Mouse (Mus musculus) CD8-positive naive resting alpha-beta T cell, adult 2 months (primary cell): ENCODE results near the gene Tnik.

Experiments
- DNase-seq, 2 experiments: peaks; one replicate each; pipeline ENCODE4 v3.0.0; 2022; ENCODE audit warnings: low read depth in 2 of 2, low spot score in 2 of 2

Tnik gene

DNA sequence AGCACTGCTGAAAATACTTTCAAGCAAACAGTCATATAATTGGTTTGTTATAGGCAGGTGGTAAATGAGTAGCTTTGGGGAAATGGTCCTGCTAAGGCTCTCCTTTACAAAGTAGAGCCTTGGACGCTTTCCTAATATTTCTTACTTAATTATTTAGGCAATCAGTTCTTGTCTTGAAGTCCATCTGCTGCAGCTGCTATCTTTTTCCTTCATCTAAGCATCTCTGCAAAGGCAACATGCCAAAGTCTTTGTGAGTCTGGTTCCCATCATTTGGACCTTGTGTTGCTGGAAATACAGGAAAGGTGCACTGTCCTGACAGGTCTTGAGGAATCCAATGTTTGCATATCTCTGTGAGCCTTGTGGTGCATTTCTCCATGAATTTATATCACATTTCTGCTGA is 82.9 kb downstream of the Tnik start:
- DNase-seq = no peak

DNA sequence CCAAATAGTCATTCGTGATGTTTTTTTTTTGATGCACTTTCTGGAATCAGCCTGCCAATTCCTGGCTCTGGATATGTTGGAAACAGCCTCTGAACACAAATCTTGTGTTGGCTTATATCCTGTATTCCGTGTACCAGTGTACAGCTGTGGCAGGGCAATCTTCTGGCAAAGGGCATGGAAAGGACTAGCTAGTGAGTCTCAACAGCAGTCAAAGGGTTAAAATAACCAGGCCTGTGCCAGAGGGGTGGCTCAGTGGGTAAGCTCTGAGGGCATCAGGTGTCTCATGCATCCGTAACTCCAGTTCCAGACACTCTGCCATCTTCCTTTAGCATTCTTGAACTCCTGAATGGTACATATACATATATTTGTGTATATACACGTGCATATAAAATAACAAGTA is 83.5 kb downstream of the Tnik start:
- no peak for DNase-seq

- no peak for DNase-seq
Measured at GRCm38 (mm10) chr3:28348746-28349145, 85.7 kb downstream of the Tnik start.

DNA sequence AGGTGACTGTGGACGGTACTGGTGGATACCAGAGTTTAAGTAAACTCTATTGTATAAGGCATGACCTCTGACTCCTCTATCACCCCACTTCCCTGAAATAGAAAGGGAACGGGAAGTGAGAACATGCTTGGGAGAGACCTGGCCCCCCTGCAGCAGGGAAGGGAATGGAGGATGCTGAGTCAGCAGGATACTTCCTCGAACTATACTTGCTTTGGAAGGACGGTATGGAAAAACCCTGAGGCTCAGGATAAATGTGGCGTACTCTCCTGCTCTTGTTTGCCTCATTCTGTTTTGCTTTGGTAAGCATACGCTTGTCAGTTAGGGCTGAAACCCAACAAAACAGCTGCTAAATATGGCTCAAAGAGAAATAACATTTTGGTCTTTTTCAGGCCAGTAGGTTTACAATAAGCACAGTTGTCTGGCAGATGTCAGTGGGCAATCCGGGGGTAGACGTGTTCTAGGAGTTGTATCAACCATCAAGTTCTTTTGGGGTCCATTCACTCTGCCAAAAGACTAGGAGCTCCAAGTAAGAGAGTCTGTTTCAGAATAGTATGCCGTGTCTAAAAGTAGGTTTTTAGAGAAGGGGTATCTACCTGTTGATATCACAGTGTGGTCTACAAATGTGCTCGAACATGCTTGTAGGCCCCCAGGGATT is 87.3 kb downstream of the Tnik start:
- DNase-seq = no peak

DNA sequence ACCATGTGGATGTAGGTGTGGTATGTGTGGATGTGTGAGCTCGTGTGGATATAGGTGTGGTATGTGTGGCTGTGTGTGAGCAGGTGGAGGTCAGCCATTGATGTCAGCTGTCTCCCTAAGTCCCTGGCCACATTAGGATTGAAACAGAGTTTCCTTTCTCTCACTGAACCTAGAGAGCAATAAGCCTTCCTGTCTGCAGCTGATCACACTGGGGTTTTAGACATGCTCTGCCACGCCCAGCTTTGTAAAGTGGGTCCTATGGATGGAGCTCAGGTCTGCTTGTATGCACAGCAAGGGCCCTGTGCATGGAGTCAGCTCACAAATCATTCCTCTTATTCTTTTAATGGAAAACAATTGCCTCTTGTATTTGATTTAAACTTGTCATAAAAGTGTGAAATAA is 95.4 kb downstream of the Tnik start:
- DNase-seq = no peak

DNA sequence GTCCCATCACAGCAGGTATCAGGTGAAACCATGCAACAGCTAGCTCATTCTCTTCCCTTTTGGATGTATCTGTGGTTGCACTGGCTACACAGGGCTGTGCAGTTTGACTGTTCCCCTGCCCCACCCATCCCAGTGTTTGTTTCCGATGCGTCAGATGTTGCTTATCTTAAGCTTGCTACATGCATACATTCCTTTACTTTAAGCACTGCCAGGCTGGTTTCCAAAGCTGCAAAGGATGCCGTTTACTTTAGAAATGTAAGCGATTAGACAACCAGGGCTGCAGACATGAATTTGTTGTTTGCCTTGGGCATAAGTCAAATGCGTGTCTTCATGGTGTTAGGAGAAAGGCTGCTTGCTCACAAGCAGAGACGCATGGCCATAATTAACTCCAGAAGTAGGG is 96.1 kb downstream of the Tnik start:
- no peak for DNase-seq

DNA sequence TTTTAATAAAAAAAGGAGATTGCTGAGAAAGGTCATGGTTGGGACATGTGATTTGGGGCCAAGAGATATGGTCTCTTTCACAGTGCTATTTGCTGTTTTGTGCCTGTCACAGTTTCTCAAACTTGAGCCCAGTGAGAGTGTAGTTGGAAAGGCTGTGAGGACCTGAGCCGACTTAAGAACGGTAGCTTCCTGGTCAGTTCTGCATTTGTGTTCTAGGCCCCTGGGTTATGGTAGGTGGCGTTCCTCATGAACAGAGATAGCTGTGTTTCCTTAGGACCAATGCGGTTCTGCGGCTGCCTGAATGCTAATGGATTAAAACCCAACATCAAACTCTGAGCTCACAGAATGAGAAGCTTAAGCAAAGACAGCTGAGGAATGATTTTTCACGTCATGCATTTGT is 98.0 kb downstream of the Tnik start:
- DNase-seq = no peak

GRCm38 (mm10) chr3:28363441-28364125 is 100.6 kb downstream of the Tnik start:
- DNase-seq = no peak

DNA sequence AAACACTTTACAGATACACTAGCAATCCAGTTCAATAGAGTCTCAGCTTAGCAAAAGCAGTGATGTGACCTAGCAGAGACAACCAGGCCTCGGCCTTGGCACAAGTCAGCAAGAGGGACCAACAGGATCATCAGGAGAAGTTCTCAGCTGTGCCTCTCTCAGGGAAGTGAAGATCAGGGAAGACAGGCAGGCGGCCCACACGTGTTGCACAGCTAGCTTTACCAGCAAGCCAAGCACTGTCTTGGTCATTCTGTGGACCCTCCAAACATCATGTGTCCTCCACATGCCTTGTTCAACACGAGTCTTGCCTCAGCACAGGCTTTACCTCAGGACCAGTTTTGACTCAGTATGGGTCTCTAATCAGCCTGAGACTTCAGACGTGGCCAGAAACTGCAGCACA is 105.7 kb downstream of the Tnik start:
- no peak for DNase-seq

DNA sequence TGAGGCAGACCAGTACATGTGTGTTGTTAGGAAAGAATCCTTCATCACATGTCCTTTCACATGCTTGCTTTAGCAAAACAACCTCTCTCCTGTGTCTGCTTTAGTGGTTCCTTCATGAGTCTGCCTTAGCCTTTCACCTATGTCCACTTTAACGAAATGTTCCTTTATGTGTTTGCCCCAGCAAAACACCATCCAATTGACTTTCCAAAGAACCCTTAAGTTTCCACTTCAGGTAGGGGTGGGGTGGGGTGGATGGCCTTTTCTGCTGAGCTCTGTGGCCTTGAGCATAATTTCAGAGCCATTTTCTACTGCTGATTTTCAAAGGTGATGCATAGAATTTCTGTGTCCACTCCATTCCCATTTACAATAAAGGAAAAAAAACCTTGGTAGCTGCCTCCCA is 106.3 kb downstream of the Tnik start:
- DNase-seq = no peak

DNA sequence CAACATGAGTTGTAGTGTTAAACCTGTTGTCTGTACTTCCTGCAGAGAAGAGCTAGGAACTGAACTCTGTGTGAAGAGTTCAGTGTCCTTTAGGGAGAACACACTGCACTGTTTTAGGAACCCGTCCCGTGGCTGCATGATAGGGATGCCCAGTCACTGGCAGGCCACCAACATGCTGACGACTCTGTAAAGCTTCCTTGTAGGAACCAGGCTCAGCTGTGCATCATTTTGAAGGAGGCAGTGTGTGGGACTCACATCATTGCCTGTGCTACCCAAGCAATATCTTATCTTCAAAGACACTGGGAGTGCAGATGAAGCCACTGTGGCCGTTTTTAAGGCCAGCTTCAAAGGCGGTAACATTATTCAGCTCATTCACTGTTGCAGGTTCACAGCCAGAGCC is 106.7 kb downstream of the Tnik start:
- DNase-seq = no peak

GRCm38 (mm10) chr3:28371583-28371982 is 108.6 kb downstream of the Tnik start:
- no peak for DNase-seq

DNA sequence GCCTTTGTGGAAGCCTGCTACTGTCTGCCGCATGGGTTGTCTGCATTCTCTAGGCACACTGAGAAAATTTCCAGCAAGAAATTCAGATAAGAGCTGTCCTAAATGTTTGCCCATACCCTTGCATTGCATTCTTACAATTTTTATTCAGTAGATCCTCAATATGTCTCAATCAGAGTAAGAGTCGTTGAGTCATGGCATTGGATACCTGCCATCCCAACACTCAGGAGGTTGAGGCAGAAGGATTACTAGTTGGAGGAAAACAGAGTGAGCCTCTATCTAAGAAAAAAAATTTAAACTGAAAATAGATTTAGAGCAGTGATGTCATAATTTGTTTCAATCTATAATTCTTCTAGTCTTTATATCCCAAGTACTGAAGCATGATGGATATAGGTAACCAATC is 109.4 kb downstream of the Tnik start:
- no peak for DNase-seq

- DNase-seq = no peak
Measured at GRCm38 (mm10) chr3:28374738-28375510, 111.9 kb downstream of the Tnik start.

GRCm38 (mm10) chr3:28380224-28380623 is 117.2 kb downstream of the Tnik start:
- DNase-seq = no peak

DNA sequence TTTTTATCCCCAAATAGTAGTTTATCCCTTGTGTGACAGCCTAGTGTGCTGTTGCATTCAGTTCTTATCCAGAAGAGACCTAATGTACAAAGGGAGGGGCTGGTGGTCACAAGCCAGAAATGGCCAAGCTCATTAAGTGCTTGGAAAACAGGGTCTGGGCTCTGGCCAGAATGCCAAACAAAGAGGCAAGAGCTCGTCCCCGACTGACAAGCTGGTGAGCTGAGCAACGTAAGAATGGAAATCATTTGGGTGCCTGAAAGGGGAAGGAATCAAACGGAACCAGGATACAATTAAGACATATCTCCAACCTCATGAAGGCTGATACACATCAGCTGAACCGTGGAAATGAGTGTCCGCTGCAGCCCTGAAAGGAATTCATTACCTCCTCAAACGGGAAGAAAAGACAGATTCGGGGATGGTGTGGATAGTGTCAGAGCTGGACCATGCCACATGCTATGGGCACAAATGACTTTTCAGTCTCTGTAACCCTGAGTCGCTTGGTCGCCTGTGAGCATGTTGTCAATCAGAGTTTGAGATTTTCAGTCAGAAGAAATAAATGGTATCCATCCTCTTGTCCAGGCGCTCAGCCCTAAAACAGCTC is 120.6 kb downstream of the Tnik start:
- DNase-seq = no peak

DNA sequence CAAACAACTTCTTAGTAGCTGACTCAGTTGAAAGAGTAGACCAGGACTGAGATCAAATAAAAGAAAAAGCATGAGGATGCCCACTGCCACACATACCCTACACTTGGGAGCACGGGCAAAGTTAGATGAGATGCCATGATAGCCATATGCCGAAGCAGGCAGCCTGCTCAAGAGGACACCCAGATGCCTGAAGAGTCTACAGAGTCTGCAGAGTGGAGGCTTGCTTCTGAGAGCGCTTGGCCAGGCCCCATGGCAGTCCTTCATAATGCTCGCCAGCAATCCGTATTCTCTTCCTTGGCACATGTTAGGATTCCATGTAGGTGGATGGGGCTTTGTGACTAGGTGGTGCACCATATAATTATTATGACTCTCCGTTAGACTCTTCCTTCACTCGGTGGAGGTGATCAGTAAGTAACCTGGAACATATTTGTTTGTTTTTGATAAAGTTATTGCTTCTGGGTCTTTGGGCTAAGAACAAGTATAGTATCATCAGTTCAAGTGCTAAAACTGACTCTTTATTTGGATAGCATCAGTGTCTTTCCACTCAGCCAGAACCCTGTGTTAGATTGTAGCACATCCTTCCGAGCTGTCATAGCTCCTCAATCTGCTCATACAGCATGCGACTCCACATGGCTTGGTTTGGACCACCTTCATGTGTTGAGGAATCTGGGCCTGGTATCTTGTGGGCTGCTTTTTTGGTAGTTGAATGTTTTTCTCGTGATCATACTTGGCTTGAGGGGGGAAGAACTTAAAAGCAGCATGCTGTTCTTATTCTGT is 122.4 kb downstream of the Tnik start:
- DNase-seq = no peak

DNA sequence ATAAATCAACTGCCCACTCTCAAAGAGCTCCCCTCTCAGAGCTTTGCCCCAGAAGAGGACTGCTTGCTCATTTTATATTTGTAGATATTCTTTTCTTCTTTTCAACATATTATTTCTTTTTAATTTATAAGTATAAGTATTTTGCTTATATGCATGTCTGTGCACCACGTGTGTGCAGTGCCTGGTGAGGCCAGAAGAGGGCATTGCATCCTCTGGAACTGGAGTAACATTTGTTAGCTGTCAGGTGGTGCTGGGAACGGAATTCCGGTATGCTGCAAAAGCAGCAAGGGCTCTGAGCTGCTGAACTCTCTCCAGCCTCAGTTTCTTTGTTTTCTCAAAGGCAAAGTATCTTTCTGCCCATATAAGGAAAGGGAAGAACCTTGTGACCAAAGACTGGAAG is 125.5 kb downstream of the Tnik start:
- DNase-seq = no peak

DNA sequence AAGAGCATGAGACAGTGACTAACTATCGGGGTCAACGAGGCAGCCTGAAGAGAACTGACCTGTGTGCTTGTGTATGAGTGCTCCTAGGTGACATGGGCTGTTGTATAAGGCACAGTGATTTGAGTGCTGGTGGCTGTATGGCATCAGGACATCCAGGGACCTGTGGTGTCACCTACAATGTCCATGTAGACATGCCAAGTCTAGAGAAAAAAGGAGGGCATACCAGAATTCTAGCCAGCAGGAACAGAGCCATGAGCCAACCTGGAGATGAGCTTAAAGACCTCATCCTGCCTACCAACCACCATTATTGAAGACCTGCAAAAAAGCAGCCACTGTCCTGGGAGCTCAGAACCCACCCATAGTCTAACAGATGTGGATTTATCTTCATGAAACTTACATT is 127.2 kb downstream of the Tnik start:
- DNase-seq = no peak

GRCm38 (mm10) chr3:28392542-28392941 is 129.5 kb downstream of the Tnik start:
- no peak for DNase-seq

DNA sequence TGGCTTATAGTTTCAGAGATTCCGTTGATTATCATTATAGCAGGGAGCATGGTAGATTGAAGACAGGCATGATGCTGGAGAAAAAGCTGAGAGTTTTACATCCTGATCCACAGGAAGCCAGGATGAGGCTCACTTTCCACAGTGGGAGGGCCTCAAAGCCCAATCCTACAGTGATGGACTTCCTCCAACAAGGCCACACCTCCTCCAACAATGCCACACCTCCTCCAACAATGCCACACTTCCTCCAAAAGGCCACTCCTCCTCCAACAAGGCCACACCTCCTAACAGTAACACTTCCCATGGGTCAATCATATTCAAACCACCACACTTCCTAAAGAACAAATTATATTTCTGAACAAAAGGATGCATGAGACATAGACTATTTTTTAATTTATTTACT is 135.8 kb downstream of the Tnik start:
- DNase-seq = no peak
